Mouse (Mus musculus) ovary, postnatal 10 days (tissue): ENCODE results near the gene Trappc6a.
"Not testable (repeated sequence)": the region's sequence is repeated elsewhere in the genome, so short reads cannot be mapped to it uniquely, and the experiment has no call there.

Experiments
- DNase-seq: peaks from one replicate; pipeline ENCODE4 v3.0.0; 2022; ENCODE audit warnings: low spot score

The Trappc6a gene

DNA sequence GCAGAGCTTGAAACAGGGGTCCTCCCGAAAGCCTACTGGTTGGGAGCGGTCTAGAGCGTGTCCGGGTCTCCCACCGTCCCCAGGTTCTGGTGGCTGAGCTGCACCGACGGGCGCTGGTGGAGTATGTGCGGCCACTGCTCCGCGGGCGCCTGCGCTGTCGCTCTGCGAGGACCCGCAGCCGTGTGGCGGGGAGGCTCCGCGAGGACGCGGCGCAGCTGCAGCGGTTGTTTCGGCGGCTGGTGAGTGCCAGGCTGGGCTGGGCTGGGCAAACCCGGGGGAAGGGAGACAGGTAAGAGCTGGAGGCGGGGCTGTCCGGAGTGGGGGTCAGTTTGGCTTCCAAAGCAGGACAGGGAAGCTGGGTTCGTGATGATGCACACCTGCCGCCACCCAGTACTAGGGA is 18.7 kb upstream of the Trappc6a start:
- DNase-seq: no peak

DNA sequence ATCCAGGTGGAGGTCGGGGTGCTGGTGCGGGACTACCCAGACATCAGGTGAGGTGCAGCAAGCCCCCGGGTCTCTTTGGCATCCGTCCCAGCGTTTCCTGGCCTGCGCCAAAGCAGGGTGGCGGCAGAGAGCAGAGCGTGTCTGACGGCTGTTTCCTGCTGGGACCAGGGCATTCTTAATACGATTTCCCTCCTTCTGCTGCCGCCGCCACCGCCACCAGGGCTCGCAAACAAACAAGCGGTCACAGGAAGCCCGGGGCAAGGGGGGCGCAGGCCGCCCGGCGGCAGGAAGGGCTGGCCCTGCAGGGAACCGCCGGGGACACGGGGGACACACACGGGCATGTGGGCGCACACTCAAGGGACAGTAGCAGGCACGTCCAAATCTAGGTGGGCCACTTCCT is 16.5 kb upstream of the Trappc6a start:
- no peak for DNase-seq

DNA sequence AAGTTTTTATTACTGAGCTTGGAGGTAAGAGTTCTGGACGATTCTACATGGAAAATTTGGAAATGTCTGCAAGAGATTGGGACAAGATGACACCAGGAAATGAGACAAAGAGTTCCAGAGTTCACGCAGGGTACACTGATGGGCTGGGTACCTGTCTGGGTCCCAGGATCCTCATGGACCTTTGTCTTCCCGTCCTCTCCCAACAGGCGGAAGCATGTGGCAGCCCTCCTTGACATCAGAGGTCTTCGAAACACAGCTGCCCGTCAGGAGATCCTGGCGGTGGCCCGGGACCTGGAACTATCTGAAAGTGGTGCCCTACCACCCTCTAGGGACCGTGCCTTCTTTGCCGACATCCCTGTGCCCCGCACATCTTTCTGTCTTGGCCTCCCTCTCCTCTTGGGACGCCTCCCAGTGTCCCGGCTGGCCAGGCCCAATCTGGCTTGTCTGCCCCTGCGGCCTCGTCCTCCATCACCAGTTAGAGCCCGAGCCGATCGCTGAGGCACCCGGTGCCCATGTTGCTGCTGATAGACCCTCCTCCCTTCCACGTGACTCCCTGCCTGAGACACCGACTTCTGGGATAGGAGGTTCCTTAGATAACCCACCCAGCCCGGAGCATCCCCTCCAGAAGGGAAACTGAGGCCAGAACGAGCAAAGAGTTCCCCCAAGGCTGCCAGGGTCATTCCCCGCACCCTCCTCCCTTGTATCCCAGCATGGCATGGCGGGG is 13.3 kb upstream of the Trappc6a start:
- DNase-seq: no peak

DNA sequence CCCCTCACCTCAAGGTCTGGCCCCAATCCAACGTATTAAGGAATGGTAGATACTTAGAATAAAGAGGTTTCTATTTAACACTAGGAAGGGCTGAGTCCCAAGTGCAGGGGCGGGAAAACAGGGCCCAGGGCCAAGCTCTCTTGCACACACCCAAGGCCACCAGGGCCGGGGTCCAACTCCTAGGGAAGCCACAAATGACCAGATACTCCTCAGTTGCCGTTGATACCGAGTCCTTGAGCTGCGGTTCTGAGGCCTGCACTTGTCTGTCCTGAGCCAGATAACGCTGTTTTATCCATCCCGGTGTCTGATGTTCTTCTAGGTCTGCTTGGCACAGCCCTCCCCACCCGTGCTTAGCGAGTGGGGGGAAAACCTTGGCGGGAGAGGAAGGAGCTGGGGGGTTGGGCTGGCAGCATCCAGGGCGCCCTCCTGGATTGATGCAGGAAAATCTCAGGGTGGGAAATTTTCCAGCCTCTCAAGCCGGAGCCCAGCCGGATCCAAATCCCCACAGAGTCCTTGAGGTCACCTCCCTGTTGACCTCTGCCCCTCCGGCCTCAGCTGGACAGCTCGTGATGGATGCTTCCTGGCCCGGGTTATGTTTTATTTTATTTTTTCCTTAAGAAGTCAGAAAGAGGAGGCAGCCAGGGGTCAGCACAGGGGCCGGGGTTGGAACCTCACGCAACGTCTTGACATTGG is 12.5 kb upstream of the Trappc6a start:
- DNase-seq: no peak

DNA sequence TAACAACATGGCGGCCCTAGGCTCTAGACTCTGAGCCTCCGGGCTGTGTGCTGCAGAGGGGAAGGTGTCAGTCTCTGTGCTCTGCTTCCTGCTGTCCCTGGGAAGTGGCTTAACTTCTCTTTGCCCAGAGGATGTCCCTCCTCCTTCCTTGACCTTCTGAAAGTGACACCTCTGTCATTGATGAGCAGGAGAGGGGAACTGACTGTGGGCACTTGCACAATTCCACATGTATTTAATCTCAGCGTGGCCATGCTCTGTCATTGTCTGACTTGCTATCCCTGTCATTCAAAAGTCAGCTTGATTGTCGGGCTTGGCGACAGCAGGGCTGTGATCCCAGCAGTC is 12.0 kb upstream of the Trappc6a start:
- no peak for DNase-seq

DNA sequence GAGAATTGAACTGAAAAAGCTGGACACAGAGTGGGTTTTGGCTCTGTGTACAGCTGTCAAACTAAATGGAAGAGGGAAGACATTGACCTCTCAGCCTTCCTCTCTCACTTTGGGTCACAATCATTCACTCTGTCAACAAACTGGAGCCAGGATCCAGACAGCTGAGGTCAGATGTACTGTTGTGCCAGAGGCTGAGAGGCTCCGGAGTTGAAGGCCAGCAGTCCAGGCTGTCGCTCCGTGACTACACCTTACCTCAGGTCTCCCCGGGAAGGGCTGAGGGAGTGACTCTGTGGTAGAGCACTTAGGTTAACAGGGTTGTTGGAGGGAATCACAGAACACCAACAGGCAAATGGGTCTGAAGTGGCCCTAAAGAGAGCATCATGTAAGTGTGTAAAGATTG is 9.9 kb upstream of the Trappc6a start:
- no peak for DNase-seq

- no peak for DNase-seq
Observed at GRCm38 (mm10) chr7:19500420-19501363, 7.5 kb upstream of the Trappc6a start.

- DNase-seq: no peak
Observed at GRCm38 (mm10) chr7:19501658-19502057, 6.5 kb upstream of the Trappc6a start.

GRCm38 (mm10) chr7:19503481-19504068 is 4.6 kb upstream of the Trappc6a start:
- no peak for DNase-seq

GRCm38 (mm10) chr7:19506326-19506725 is 1.9 kb upstream of the Trappc6a start:
- no peak for DNase-seq

DNA sequence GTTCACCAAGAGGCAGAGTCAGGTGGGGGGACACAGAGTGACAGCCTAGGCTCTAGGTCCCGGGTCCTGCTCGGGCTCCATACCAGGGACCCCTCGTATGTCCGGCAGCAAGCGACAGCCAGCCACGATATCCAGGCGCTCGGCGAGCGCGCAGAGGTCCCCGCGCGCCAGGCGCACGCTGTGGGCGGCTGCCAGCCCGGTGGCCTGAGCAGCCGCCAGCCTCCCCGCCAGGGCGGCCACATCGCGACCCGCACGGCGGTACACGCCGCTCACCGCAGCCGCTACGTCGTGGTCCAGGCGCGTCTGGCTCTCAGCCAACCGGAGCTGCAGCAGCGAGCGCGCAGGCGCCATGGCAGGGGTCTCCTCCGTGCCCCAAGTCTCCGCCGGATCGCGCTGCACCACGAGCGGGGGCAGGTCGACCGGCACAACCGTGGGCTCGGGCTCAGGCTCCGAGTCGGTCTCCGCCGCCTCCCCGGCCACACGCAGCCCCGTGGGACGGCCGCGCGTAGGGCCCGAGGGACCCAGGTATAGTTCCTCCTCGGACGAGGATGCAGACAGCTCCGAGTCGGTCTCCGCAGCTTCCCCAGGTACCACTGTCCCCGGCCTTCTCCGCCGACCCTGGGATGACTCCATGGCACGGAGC is 1.1 kb upstream of the Trappc6a start:
- DNase-seq: no peak

GRCm38 (mm10) chr7:19507612-19507981 is 598 bp upstream of the Trappc6a start:
- no peak for DNase-seq

DNA sequence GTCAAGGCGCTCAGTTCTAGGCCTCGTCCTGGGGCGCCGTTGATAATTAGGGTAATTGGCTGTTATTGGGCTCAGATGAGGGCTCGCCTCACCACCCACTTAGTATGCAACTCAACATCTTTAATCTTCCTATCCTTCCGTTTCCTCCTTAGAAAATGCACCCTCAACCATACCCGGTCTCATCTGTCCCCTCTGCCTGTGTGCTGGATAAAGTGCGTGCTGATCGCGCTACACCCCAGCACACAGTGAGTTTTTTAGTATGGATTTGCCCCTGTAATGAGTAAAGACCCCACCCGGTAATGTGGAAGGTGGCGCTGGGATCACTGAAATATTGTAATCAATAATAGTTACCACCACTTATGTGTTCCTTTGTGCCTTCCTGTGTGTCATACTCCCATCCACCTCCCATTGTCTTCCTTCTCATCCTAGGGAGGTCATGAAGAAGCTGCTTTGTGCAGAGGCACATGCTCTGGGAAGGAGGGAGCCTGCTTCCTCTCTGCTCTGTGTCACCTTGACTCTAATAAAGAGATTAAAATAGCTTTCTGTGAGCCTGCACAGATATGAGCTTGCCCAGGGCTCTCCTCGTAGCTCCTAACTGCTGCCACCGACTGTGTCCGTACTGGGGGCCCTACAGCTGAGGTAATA is 851 bp downstream of the Trappc6a start:
- no peak for DNase-seq

DNA sequence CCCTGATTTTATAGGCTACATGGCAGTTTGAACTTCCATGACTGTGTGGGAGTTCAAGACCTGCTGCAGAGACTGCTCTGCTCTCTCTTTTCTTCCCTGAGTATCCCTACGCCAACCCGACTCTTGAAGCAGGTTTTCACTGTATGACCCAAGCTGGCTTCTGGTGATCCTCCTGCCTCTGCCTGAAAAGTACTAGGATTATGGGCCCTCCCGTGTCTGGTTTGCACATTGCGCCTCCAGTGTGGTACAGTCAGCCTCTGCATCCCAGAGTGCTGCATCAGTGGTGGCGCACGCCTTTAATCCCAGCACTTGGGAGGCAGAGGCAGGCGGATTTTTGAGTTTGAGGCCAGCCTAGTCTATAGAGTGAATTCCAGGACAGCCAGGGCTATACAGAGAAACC is 1.6 kb downstream of the Trappc6a start:
- no peak for DNase-seq

- not testable (repeated sequence) for DNase-seq
Observed at GRCm38 (mm10) chr7:19511934-19512333, 3.7 kb downstream of the Trappc6a start.

GRCm38 (mm10) chr7:19512353-19512752 is 4.2 kb downstream of the Trappc6a start:
- DNase-seq: no peak

DNA sequence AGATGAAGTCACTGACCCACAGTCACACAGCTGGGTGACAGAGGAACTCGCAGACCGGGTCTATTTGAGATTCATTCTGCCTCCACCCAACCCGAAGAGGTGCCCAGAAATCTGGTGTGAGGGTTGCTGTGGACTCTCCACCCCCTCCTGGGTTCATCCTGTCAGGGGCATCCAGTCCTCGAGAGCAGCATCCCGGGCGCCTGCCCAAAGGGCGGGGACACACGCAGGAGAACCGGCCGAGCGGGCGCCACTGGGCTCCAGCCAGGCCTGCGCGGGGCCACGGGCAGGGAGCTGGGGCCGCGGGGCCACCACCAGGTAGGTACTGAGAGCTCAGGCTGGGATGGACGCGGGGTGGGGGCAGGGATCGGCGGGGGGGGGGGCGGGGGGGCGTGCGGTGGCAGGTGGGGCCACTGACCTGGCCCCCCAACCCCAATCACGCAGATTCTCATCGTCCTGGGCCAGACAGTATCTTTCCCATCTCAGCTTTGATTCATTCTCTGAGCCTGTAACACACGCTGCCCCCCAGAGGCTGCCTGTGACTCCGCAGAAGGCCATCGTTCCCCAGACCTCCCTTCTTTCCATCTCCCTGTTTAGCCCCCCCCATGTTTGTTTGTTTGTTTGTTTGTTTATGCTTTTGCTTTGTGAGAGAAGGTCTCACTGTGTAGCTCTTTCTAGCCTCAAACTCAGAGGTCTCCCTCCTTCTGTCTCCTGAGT is 9.6 kb downstream of the Trappc6a start, which contains the start of gene Nkpd1:
Gene Nkpd1, plus strand, starts transcription at position 187 of the 714 bp plus-strand sequence.
- no peak for DNase-seq

DNA sequence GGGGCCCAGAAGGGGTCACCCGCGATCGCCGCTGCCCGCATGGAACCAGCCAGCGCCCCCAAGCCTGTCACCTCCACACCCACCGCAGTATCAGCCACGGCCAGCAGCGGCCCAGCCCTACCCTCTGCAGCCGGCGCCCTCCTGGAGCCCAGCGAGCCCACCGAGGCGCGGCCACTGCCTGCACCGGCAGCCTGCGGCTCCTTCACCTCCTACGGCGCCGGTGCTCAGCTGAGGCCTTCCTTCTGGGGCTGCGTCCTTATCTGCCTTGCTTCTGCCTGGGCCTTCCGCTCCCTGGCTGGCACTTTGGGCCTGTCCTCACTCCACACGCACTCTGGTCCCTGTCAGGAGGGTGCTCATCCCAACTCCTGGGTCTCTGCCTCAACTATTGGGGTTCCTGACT is 11.8 kb downstream of the Trappc6a start:
- DNase-seq: no peak

GRCm38 (mm10) chr7:19523017-19523756 is 15.0 kb downstream of the Trappc6a start:
- DNase-seq: no peak
